Mouse (Mus musculus): ENCODE results near the gene Inpp5d. TPM values are rescaled to one million over a fixed set of nuclear protein-coding genes. Genes with fewer than 3 reads are reported as not detected.

The Inpp5d gene
- polyA plus RNA-seq, 1 experiment from 2014 or later, result 3.3 TPM

- ATAC-seq, result no peak
- H3K9me3 ChIP-seq (replicated peaks; ENCODE audit: control insufficient read depth, low read length), result no peaks in the 10 kb centered on the region
- H3K36me3 ChIP-seq (ENCODE audit: control insufficient read depth, insufficient read depth, low read length), result no peaks in the 10 kb centered on the region
- WGBS, result 81% methylated on average over 6 of the region's 6 CpGs
- H3K9ac ChIP-seq (ENCODE audit: low read length), result no peak overlapping the region
- DNase-seq (ENCODE audit: low spot score), result no peak
- H3K4me1 ChIP-seq (ENCODE audit: control insufficient read depth, insufficient read depth, low read length), result no peaks in the 10 kb centered on the region
- H3K4me2 ChIP-seq (ENCODE audit: low read length), result no peak overlapping the region
- H3K27ac ChIP-seq (ENCODE audit: low read depth, low read length), result no peak overlapping the region
- H3K27me3 ChIP-seq (replicated peaks; ENCODE audit: control insufficient read depth, insufficient read depth, low read length), result no peaks in the 10 kb centered on the region
- H3K4me3 ChIP-seq (ENCODE audit: low read depth, low read length), result no peak overlapping the region
These were observed 581 bp downstream of the Inpp5d start for GRCm38 (mm10) chr1:87620693-87621092.

- Histone ChIP-seq H3K4me2 (ENCODE audit: low read length) (no peak overlapping the region), H3K4me1 (ENCODE audit: control insufficient read depth, insufficient read depth, low read length) (no peaks in the 10 kb centered on the region), H3K9ac (ENCODE audit: low read length) (no peak overlapping the region), H3K4me3 (ENCODE audit: low read depth, low read length) (no peak overlapping the region), H3K9me3 (replicated peaks; ENCODE audit: control insufficient read depth, low read length) (no peaks in the 10 kb centered on the region), H3K36me3 (ENCODE audit: control insufficient read depth, insufficient read depth, low read length) (no peaks in the 10 kb centered on the region), H3K27me3 (replicated peaks; ENCODE audit: control insufficient read depth, insufficient read depth, low read length) (no peaks in the 10 kb centered on the region), H3K27ac (ENCODE audit: low read depth, low read length) (no peak overlapping the region)
- DNase-seq (ENCODE audit: low spot score) (no peak), ATAC-seq (no peak)
- WGBS, result 84% methylated on average over 9 of the region's 9 CpGs
These were observed 1.2 kb downstream of the Inpp5d start for GRCm38 (mm10) chr1:87621146-87621857.

GRCm38 (mm10) chr1:87621858-87622279 lies 1.8 kb downstream of the Inpp5d start:
- ATAC-seq, result no peak
- H3K9ac ChIP-seq (ENCODE audit: low read length), result no peak overlapping the region
- 50% methylated on average over 3 of the region's 3 CpGs for WGBS

GRCm38 (mm10) chr1:87623977-87624666 lies 4.0 kb downstream of the Inpp5d start:
- ATAC-seq, result no peak
- H3K4me2 ChIP-seq (ENCODE audit: low read length), result no peak overlapping the region

More at GRCm38 (mm10) chr1:87621858-87622279, 1.8 kb downstream of the Inpp5d start:
- H3K4me1 ChIP-seq (ENCODE audit: control insufficient read depth, insufficient read depth, low read length), result no peaks in the 10 kb centered on the region
- H3K9me3 ChIP-seq (replicated peaks; ENCODE audit: control insufficient read depth, low read length), result no peaks in the 10 kb centered on the region
- H3K4me2 ChIP-seq (ENCODE audit: low read length), result no peak overlapping the region
- H3K4me3 ChIP-seq (ENCODE audit: low read depth, low read length), result no peak overlapping the region
- H3K27me3 ChIP-seq (replicated peaks; ENCODE audit: control insufficient read depth, insufficient read depth, low read length), result no peaks in the 10 kb centered on the region
- H3K36me3 ChIP-seq (ENCODE audit: control insufficient read depth, insufficient read depth, low read length), result no peaks in the 10 kb centered on the region
- H3K27ac ChIP-seq (ENCODE audit: low read depth, low read length), result no peak overlapping the region
- no peak for DNase-seq (ENCODE audit: low spot score)

GRCm38 (mm10) chr1:87624826-87625225 lies 4.7 kb downstream of the Inpp5d start:
- H3K9ac ChIP-seq (ENCODE audit: low read length), result no peak overlapping the region
- ATAC-seq (no peak), DNase-seq (ENCODE audit: low spot score) (no peak)
- 83% methylated on average over 2 of the region's 2 CpGs for WGBS
- no peaks in the 10 kb centered on the region for H3K36me3 ChIP-seq (ENCODE audit: control insufficient read depth, insufficient read depth, low read length)
- H3K4me3 ChIP-seq (ENCODE audit: low read depth, low read length), result no peak overlapping the region
- H3K27me3 ChIP-seq (replicated peaks; ENCODE audit: control insufficient read depth, insufficient read depth, low read length), result no peaks in the 10 kb centered on the region
- no peak overlapping the region for H3K4me2 ChIP-seq (ENCODE audit: low read length)
- no peaks in the 10 kb centered on the region for H3K9me3 ChIP-seq (replicated peaks; ENCODE audit: control insufficient read depth, low read length)
- H3K4me1 ChIP-seq (ENCODE audit: control insufficient read depth, insufficient read depth, low read length), result no peaks in the 10 kb centered on the region
- H3K27ac ChIP-seq (ENCODE audit: low read depth, low read length), result no peak overlapping the region

More at GRCm38 (mm10) chr1:87623977-87624666, 4.0 kb downstream of the Inpp5d start:
- no peaks in the 10 kb centered on the region for H3K4me1 ChIP-seq (ENCODE audit: control insufficient read depth, insufficient read depth, low read length)
- no peaks in the 10 kb centered on the region for H3K27me3 ChIP-seq (replicated peaks; ENCODE audit: control insufficient read depth, insufficient read depth, low read length)
- no peak overlapping the region for H3K4me3 ChIP-seq (ENCODE audit: low read depth, low read length)
- no peak overlapping the region for H3K27ac ChIP-seq (ENCODE audit: low read depth, low read length)
- WGBS, result 91% methylated on average over 1 of the region's 1 CpGs
- DNase-seq (ENCODE audit: low spot score), result no peak
- H3K9me3 ChIP-seq (replicated peaks; ENCODE audit: control insufficient read depth, low read length), result no peaks in the 10 kb centered on the region
- H3K9ac ChIP-seq (ENCODE audit: low read length), result no peak overlapping the region
- no peaks in the 10 kb centered on the region for H3K36me3 ChIP-seq (ENCODE audit: control insufficient read depth, insufficient read depth, low read length)

GRCm38 (mm10) chr1:87625254-87626025 lies 5.3 kb downstream of the Inpp5d start:
- DNase-seq (ENCODE audit: low spot score) (no peak), ATAC-seq (no peak)
- no peak overlapping the region for H3K4me3 ChIP-seq (ENCODE audit: low read depth, low read length)
- H3K4me1 ChIP-seq (ENCODE audit: control insufficient read depth, insufficient read depth, low read length), result no peaks in the 10 kb centered on the region
- 86% methylated on average over 6 of the region's 6 CpGs for WGBS
- H3K9ac ChIP-seq (ENCODE audit: low read length), result no peak overlapping the region
- no peaks in the 10 kb centered on the region for H3K9me3 ChIP-seq (replicated peaks; ENCODE audit: control insufficient read depth, low read length)
- H3K27ac ChIP-seq (ENCODE audit: low read depth, low read length), result no peak overlapping the region
- H3K36me3 ChIP-seq (ENCODE audit: control insufficient read depth, insufficient read depth, low read length), result no peaks in the 10 kb centered on the region
- no peak overlapping the region for H3K4me2 ChIP-seq (ENCODE audit: low read length)
- no peaks in the 10 kb centered on the region for H3K27me3 ChIP-seq (replicated peaks; ENCODE audit: control insufficient read depth, insufficient read depth, low read length)

- no peak overlapping the region for H3K4me3 ChIP-seq (ENCODE audit: low read depth, low read length)
- WGBS, result 77% methylated on average over 2 of the region's 2 CpGs
- H3K9me3 ChIP-seq (replicated peaks; ENCODE audit: control insufficient read depth, low read length), result no peaks in the 10 kb centered on the region
- no peak overlapping the region for H3K27ac ChIP-seq (ENCODE audit: low read depth, low read length)
- DNase-seq (ENCODE audit: low spot score) (no peak), ATAC-seq (no peak)
- H3K9ac ChIP-seq (ENCODE audit: low read length), result no peak overlapping the region
- no peak overlapping the region for H3K4me2 ChIP-seq (ENCODE audit: low read length)
- H3K27me3 ChIP-seq (replicated peaks; ENCODE audit: control insufficient read depth, insufficient read depth, low read length), result no peaks in the 10 kb centered on the region
- H3K36me3 ChIP-seq (ENCODE audit: control insufficient read depth, insufficient read depth, low read length), result no peaks in the 10 kb centered on the region
- H3K4me1 ChIP-seq (ENCODE audit: control insufficient read depth, insufficient read depth, low read length), result no peaks in the 10 kb centered on the region
These were observed 6.2 kb downstream of the Inpp5d start for GRCm38 (mm10) chr1:87626344-87626743.

GRCm38 (mm10) chr1:87628085-87628484 lies 8.0 kb downstream of the Inpp5d start:
- Histone ChIP-seq H3K9ac (ENCODE audit: low read length) (no peak overlapping the region), H3K4me3 (ENCODE audit: low read depth, low read length) (no peak overlapping the region), H3K27ac (ENCODE audit: low read depth, low read length) (no peak overlapping the region), H3K27me3 (replicated peaks; ENCODE audit: control insufficient read depth, insufficient read depth, low read length) (no peaks in the 10 kb centered on the region), H3K4me1 (ENCODE audit: control insufficient read depth, insufficient read depth, low read length) (no peaks in the 10 kb centered on the region), H3K4me2 (ENCODE audit: low read length) (no peak overlapping the region), H3K36me3 (ENCODE audit: control insufficient read depth, insufficient read depth, low read length) (no peaks in the 10 kb centered on the region), H3K9me3 (replicated peaks; ENCODE audit: control insufficient read depth, low read length) (no peaks in the 10 kb centered on the region)
- DNase-seq (ENCODE audit: low spot score) (no peak), ATAC-seq (no peak)
- 67% methylated on average over 2 of the region's 2 CpGs for WGBS
